Mouse (Mus musculus) inflammation-experienced regulatory T-cells, adult 6 months (primary cell): ENCODE results near the gene Dppa1. TPM values are rescaled to one million over a fixed set of nuclear protein-coding genes. Genes with fewer than 3 reads are reported as not detected.

Experiments used
- polyA plus RNA-seq, 3 experiments: library from polyadenylated mRNA; unstranded; fragments of 100-300 nt; shearing (Covaris generic); gene quantifications; one replicate each; pipeline ENCODE4 v1.2.1; 2017

Gene Dppa1
- polyA plus RNA-seq, 3 experiments from 2014 or later, result not detected

Other genes with a start within 250 kb of the Dppa1 start
- 100 to 1,000 TPM in 2 of 3 experiments, 10 to 100 TPM in 1; 82.4 to 182 (median 158) TPM for gene Itk, start 239.7 kb downstream of the Dppa1 start, polyA plus RNA-seq
- gene Fam71b, start 232.7 kb downstream of the Dppa1 start, polyA plus RNA-seq, result under 1 TPM in 1 of 3 experiments, not detected in 2; 0.69 TPM
- 10 to 100 TPM; 35.9 to 39.6 (median 37.9) TPM for gene Med7, start 192.3 kb downstream of the Dppa1 start, polyA plus RNA-seq
- gene Havcr2, start 174.3 kb downstream of the Dppa1 start, polyA plus RNA-seq, result 10 to 100 TPM in 1 of 3 experiments, 1 to 10 TPM in 2; 1.6 to 47.0 (median 2.3) TPM
- 1 to 10 TPM; 1.2 to 1.8 (median 1.4) TPM for gene Gm12169, start 105.0 kb downstream of the Dppa1 start, polyA plus RNA-seq
- gene BC053393, start 57.7 kb downstream of the Dppa1 start, polyA plus RNA-seq, result under 1 TPM in 1 of 3 experiments, not detected in 2; 0.21 TPM
- under 1 TPM in 2 of 3 experiments, not detected in 1; 0.19 to 0.35 TPM for gene Timd2, start 77.8 kb upstream of the Dppa1 start, polyA plus RNA-seq
- gene Havcr1, start 105.8 kb upstream of the Dppa1 start, polyA plus RNA-seq, result not detected
- under 1 TPM in 2 of 3 experiments, not detected in 1; 0.31 to 0.33 TPM for gene Timd4, start 181.5 kb upstream of the Dppa1 start, polyA plus RNA-seq